Mouse (Mus musculus): Measurements from ENCODE around the gene Pappa2. TPM values are rescaled to one million over a fixed set of nuclear protein-coding genes. Genes with fewer than 3 reads are reported as not detected.

Pappa2 gene
- polyA plus RNA-seq (2012; rRNA removed): 0.23 and 0.28 TPM in 2 replicates

- no peak for TF ChIP-seq POLR2A (IDR thresholded peaks at IDR 0.05; ENCODE audit: control insufficient read depth, low read depth, low read length)
- TF ChIP-seq CTCF (IDR thresholded peaks at IDR 0.05; ENCODE audit: control insufficient read depth, insufficient read depth, insufficient replicate concordance, low read depth, low read length): no peak
- H3K27me3 ChIP-seq (ENCODE audit: control insufficient read depth, insufficient read depth, low read length): no peaks in the 10 kb centered on the region
- H3K36me3 ChIP-seq (ENCODE audit: control insufficient read depth, insufficient read depth, low read length): no peaks in the 10 kb centered on the region
- no peak within 1 kb of the TSS for H3K4me3 ChIP-seq (ENCODE audit: control insufficient read depth, low read depth, low read length)
- no peak within 1 kb of the TSS for H3K27ac ChIP-seq (ENCODE audit: control insufficient read depth, insufficient read depth, low read depth, low read length)
- H3K4me1 ChIP-seq (ENCODE audit: control insufficient read depth, insufficient read depth, low read length): peaks cover 3% of the 10 kb centered on the region; the same call in 1 of the 2 replicates
Measured at GRCm38 (mm10) chr1:158980390-158980789, at the start of gene Pappa2. TSS of gene Pappa2 (minus strand) at chr1:158980490.

- Histone ChIP-seq H3K27ac (ENCODE audit: control insufficient read depth, insufficient read depth, low read depth, low read length) (no peak overlapping the region), H3K4me1 (ENCODE audit: control insufficient read depth, insufficient read depth, low read length) (no peaks in the 10 kb centered on the region), H3K36me3 (ENCODE audit: control insufficient read depth, insufficient read depth, low read length) (no peaks in the 10 kb centered on the region), H3K4me3 (ENCODE audit: control insufficient read depth, low read depth, low read length) (no peak overlapping the region), H3K27me3 (ENCODE audit: control insufficient read depth, insufficient read depth, low read length) (no peaks in the 10 kb centered on the region)
- no peak for TF ChIP-seq CTCF (IDR thresholded peaks at IDR 0.05; ENCODE audit: control insufficient read depth, insufficient read depth, insufficient replicate concordance, low read depth, low read length)
- TF ChIP-seq POLR2A (IDR thresholded peaks at IDR 0.05; ENCODE audit: control insufficient read depth, low read depth, low read length): no peak
Measured at GRCm38 (mm10) chr1:159029106-159029505, 48.8 kb upstream of the Pappa2 start.

GRCm38 (mm10) chr1:159014940-159015660 lies 34.8 kb upstream of the Pappa2 start:
- Histone ChIP-seq H3K36me3 (ENCODE audit: control insufficient read depth, insufficient read depth, low read length) (no peaks in the 10 kb centered on the region), H3K4me1 (ENCODE audit: control insufficient read depth, insufficient read depth, low read length) (no peaks in the 10 kb centered on the region), H3K4me3 (ENCODE audit: control insufficient read depth, low read depth, low read length) (no peak overlapping the region), H3K27me3 (ENCODE audit: control insufficient read depth, insufficient read depth, low read length) (no peaks in the 10 kb centered on the region), H3K27ac (ENCODE audit: control insufficient read depth, insufficient read depth, low read depth, low read length) (no peak overlapping the region)
- TF ChIP-seq CTCF (IDR thresholded peaks at IDR 0.05; ENCODE audit: control insufficient read depth, insufficient read depth, insufficient replicate concordance, low read depth, low read length) (no peak), POLR2A (IDR thresholded peaks at IDR 0.05; ENCODE audit: control insufficient read depth, low read depth, low read length) (no peak)

DNA sequence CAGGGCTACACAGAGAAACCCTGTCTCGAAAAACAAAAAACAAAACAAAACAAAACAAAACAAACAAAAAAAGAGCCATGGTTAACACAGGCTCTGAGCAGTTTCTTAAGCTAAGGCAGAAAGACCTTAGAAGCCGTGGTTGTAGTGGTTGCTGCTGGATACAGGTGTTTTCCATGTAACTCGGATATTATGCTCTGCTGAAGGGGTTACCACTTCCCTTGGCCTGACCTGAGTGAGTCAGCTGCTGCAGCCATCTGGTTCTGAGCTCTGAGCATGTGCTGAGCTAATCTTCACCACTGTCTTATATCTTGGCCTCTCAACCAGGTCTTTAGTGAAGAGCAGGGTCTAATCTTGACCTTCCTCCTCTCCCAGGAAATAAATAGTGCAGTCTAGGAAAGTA lies 6.8 kb upstream of the Pappa2 start:
- Histone ChIP-seq H3K36me3 (ENCODE audit: control insufficient read depth, insufficient read depth, low read length) (no peaks in the 10 kb centered on the region), H3K27me3 (ENCODE audit: control insufficient read depth, insufficient read depth, low read length) (no peaks in the 10 kb centered on the region), H3K4me3 (ENCODE audit: control insufficient read depth, low read depth, low read length) (no peak overlapping the region), H3K4me1 (ENCODE audit: control insufficient read depth, insufficient read depth, low read length) (no peaks in the 10 kb centered on the region), H3K27ac (ENCODE audit: control insufficient read depth, insufficient read depth, low read depth, low read length) (no peak overlapping the region)
- TF ChIP-seq CTCF (IDR thresholded peaks at IDR 0.05; ENCODE audit: control insufficient read depth, insufficient read depth, insufficient replicate concordance, low read depth, low read length): no peak

DNA sequence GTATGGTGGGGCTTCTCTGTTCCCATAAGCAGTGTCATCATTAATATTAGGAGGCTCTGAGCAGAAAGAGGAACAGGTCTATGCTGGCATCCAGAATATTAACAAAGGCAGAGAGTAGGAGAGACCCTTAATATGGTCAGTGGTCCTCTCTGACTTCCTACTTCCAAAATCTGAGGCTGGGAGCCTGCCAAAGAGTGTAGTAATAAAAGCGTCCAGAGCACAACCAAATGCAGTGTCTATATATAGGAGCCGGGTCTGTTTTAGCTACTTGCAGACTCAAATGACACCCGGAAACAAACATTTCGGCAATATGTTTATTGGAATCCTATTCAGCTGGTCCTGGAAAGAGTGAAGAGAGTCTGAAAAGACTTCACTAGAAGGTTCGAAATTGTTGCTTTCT lies 17.9 kb downstream of the Pappa2 start:
- Histone ChIP-seq H3K36me3 (ENCODE audit: control insufficient read depth, insufficient read depth, low read length) (no peaks in the 10 kb centered on the region), H3K27me3 (ENCODE audit: control insufficient read depth, insufficient read depth, low read length) (no peaks in the 10 kb centered on the region), H3K4me3 (ENCODE audit: control insufficient read depth, low read depth, low read length) (no peak overlapping the region), H3K27ac (ENCODE audit: control insufficient read depth, insufficient read depth, low read depth, low read length) (no peak overlapping the region), H3K4me1 (ENCODE audit: control insufficient read depth, insufficient read depth, low read length) (no peaks in the 10 kb centered on the region)
- TF ChIP-seq CTCF (IDR thresholded peaks at IDR 0.05; ENCODE audit: control insufficient read depth, insufficient read depth, insufficient replicate concordance, low read depth, low read length) (no peak), POLR2A (IDR thresholded peaks at IDR 0.05; ENCODE audit: control insufficient read depth, low read depth, low read length) (no peak)

- no peak for TF ChIP-seq POLR2A (IDR thresholded peaks at IDR 0.05; ENCODE audit: control insufficient read depth, low read depth, low read length)
- TF ChIP-seq CTCF (IDR thresholded peaks at IDR 0.05; ENCODE audit: control insufficient read depth, insufficient read depth, insufficient replicate concordance, low read depth, low read length): no peak
- no peak overlapping the region for H3K4me3 ChIP-seq (ENCODE audit: control insufficient read depth, low read depth, low read length)
- no peaks in the 10 kb centered on the region for H3K27me3 ChIP-seq (ENCODE audit: control insufficient read depth, insufficient read depth, low read length)
- H3K27ac ChIP-seq (ENCODE audit: control insufficient read depth, insufficient read depth, low read depth, low read length): no peak overlapping the region
- H3K4me1 ChIP-seq (ENCODE audit: control insufficient read depth, insufficient read depth, low read length): peaks cover 2% of the 10 kb centered on the region
- no peaks in the 10 kb centered on the region for H3K36me3 ChIP-seq (ENCODE audit: control insufficient read depth, insufficient read depth, low read length)
Measured at GRCm38 (mm10) chr1:158960984-158961383, 19.3 kb downstream of the Pappa2 start.

DNA sequence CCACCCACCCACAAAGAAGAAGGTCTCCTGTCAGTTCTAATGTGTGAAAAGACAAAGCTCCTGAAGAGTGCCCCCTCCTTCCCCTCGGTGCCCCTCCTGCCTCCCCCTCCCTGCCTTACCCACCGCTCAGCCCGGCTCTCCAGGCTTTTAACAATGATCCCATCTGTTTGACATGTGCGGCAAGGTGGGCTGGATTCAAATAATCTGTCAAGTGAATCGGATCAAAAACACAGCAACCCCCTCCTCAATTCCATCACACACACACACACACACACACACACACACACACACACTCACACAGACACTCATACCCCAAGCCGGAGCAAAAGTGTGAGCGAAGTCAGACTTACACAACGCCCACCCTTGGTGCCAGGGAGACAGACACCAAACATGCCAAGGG lies 19.7 kb downstream of the Pappa2 start:
- H3K36me3 ChIP-seq (ENCODE audit: control insufficient read depth, insufficient read depth, low read length): no peaks in the 10 kb centered on the region
- no peak overlapping the region for H3K4me3 ChIP-seq (ENCODE audit: control insufficient read depth, low read depth, low read length)
- H3K4me1 ChIP-seq (ENCODE audit: control insufficient read depth, insufficient read depth, low read length): peaks cover 2% of the 10 kb centered on the region
- TF ChIP-seq POLR2A (IDR thresholded peaks at IDR 0.05; ENCODE audit: control insufficient read depth, low read depth, low read length) (no peak), CTCF (IDR thresholded peaks at IDR 0.05; ENCODE audit: control insufficient read depth, insufficient read depth, insufficient replicate concordance, low read depth, low read length) (no peak)
- no peaks in the 10 kb centered on the region for H3K27me3 ChIP-seq (ENCODE audit: control insufficient read depth, insufficient read depth, low read length)
- no peak overlapping the region for H3K27ac ChIP-seq (ENCODE audit: control insufficient read depth, insufficient read depth, low read depth, low read length)

Measured in testis, adult 2 months (tissue).